Mouse (Mus musculus) limb, embryonic 14.5 days (tissue): ENCODE measurements around the gene Ostf1. TPM values are rescaled to one million over a fixed set of nuclear protein-coding genes. Genes with fewer than 3 reads are reported as not detected.

Experiments
- ATAC-seq: fragments of 200-750 bp; cut with Nextera tagmentation; 2 replicates; pipeline ENCODE4 v1.8.0; 2017; ENCODE audit warnings: low read depth, moderate number of reproducible peaks, moderate TSS enrichment; ENCODE audit not compliant: low FRiP score
- DNase-seq: peaks from one replicate; pipeline ENCODE4 v3.0.0-alpha.2; 2015; ENCODE audit warnings: low spot score
- H3K27ac ChIP-seq: fragments of 300-500 bp; sonication (generic); replicated peaks from 2 replicates; pipeline ENCODE4 v1.5.1; 2014; ENCODE audit warnings: low read depth, mild to moderate bottlenecking, low read length, moderate library complexity, mixed read lengths
- H3K27me3 ChIP-seq: fragments of 300-500 bp; sonication (generic); 2 replicates; pipeline ENCODE4 v1.6.1; 2014; ENCODE audit warnings: low read length, mixed read lengths; ENCODE audit not compliant: control insufficient read depth, insufficient read depth
- H3K36me3 ChIP-seq: fragments of 300-500 bp; sonication (generic); 2 replicates; pipeline ENCODE4 v1.6.1; 2014; ENCODE audit warnings: mild to moderate bottlenecking, low read length, moderate library complexity, mixed read lengths; ENCODE audit not compliant: control insufficient read depth, insufficient read depth
- H3K4me1 ChIP-seq: fragments of 300-500 bp; sonication (generic); 2 replicates; pipeline ENCODE4 v1.6.1; 2014; ENCODE audit warnings: antibody characterized with exemption, low read length, mixed read lengths; ENCODE audit not compliant: control insufficient read depth, insufficient read depth
- H3K4me2 ChIP-seq: fragments of 300-500 bp; sonication (generic); replicated peaks from 2 replicates; pipeline ENCODE4 v1.6.1; 2014; ENCODE audit warnings: low read depth, mild to moderate bottlenecking, low read length, moderate library complexity; ENCODE audit not compliant: severe bottlenecking
- H3K4me3 ChIP-seq: fragments of 300-500 bp; sonication (generic); replicated peaks from 2 replicates; pipeline ENCODE4 v1.5.1; 2014; ENCODE audit warnings: low read length
- H3K9ac ChIP-seq: fragments of 300-500 bp; sonication (generic); 2 replicates; pipeline ENCODE4 v1.6.1; 2014; ENCODE audit warnings: mild to moderate bottlenecking, low read depth, low read length, moderate library complexity; ENCODE audit not compliant: severe bottlenecking
- H3K9me3 ChIP-seq: fragments of 300-500 bp; sonication (generic); 2 replicates; pipeline ENCODE4 v1.6.1; 2016; ENCODE audit warnings: low read length; ENCODE audit not compliant: control insufficient read depth
- POLR2A ChIP-seq: fragments of 200-500 bp; IDR thresholded peaks from 2 replicates; pipeline ENCODE4 v1.8.0; 2012; ENCODE audit warnings: inconsistent platforms, mild to moderate bottlenecking, moderate library complexity, borderline replicate concordance; ENCODE audit not compliant: insufficient read depth, insufficient read length; ENCODE audit errors: extremely low read depth
- WGBS: fragments of 180-500 bp; shearing (Covaris S2); extraction: QIAGEN DNeasy Blood & Tissue Kit; methylation state at CpG from one replicate; pipeline ENCODE4 v1.1.7; 2014; 5-methylcytosine and 5-hydroxymethylcytosine counted together
- polyA plus RNA-seq, 2 experiments: library from polyadenylated mRNA; depleted of rRNA in 1 of 2; stranded (reverse) in 1 of 2; unstranded in 1 of 2; fragments of >200 nt; fragmentation: Nextera tagmentation in 1 of 2; extraction: Ambion mirVana in 1 of 2; gene quantifications; 2 replicates each; pipeline versions ENCODE4 v1.2.1 to v1.2.3; 2012 to 2014

The Ostf1 gene
- polyA plus RNA-seq, 2 experiments, result 51.6 to 108 TPM

DNA sequence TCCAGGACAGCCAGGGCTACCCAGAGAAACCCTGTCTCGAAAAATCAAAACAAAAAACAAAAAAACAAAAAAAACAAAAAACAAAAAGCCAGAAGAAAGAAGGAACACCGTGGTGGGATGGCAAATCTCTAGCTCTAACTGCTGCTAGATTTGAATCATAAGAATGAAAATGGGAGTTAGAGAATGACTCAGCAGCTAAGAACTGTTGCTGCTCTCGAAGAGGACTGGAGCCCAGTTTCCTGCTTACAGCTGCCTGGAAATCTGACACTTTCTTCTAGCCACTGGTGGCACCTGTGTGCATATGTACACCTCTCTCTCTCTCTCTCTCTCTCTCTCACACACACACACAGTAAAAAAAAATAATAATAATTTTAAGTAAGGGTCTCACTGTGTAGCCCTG lies 14.8 kb upstream of the Ostf1 start:
- H3K4me3 ChIP-seq, result no peak overlapping the region
- DNase-seq, result no peak
- 0 out of 2 replicates have a peak, but pooled peaks cover 4% of the 10 kb centered on the region for H3K36me3 ChIP-seq
- no peak for TF ChIP-seq POLR2A
- no peak overlapping the region for H3K4me2 ChIP-seq
- no peaks in the 10 kb centered on the region for H3K9me3 ChIP-seq
- no peak overlapping the region for H3K9ac ChIP-seq
- WGBS, result 68% methylated on average over 3 of the region's 3 CpGs
- no peaks in the 10 kb centered on the region for H3K4me1 ChIP-seq
- H3K27me3 ChIP-seq, result no peaks in the 10 kb centered on the region
- no peak for ATAC-seq
- no peak overlapping the region for H3K27ac ChIP-seq

DNA sequence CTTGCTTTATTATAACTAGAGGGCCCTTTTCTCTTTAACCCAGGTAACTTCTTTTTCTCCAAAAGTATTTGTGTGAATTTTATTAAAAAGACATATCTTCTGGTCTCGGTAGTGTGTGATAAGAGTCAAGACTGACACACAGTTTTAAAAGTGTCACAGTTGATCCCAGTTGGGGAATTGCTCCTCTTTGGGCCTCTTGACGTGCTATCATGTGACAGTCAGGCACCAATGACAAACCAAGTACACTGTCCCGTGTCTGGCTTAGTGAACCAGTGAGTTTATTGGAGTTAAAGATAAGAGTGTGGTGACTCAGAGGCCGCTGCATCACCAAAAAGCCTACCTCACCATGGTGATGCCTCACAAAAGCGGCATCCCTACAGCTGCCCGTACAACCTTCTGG lies 12.5 kb upstream of the Ostf1 start:
- H3K4me3 ChIP-seq, result no peak overlapping the region
- no peak for TF ChIP-seq POLR2A
- H3K9ac ChIP-seq, result no peak overlapping the region
- H3K36me3 ChIP-seq, result 0 out of 2 replicates have a peak, but pooled peaks cover 4% of the 10 kb centered on the region
- H3K27ac ChIP-seq, result no peak overlapping the region
- 85% methylated on average over 6 of the region's 6 CpGs for WGBS
- DNase-seq, result no peak
- no peak overlapping the region for H3K4me2 ChIP-seq
- no peaks in the 10 kb centered on the region for H3K9me3 ChIP-seq
- no peaks in the 10 kb centered on the region; the same call in 1 of the 2 replicates for H3K4me1 ChIP-seq
- ATAC-seq, result no peak
- no peaks in the 10 kb centered on the region for H3K27me3 ChIP-seq

DNA sequence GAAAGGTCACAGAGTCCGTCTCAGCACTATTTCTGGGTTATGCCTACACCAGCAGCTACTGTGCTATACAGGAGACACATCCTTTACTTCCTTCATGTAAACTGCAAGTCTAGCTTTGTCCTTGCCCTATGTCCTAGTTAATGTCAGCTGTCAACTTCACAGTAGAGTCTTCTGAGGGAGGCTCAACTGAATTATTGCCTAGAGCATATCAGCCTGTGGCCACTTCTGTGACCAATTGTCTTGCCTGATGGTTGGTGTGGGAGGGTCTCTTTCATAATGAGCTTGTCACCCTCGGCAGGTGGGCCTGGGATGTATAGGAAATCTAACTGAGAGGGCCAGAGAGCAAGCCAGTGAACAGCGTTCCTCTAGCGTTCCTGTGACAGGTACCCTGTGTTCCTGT lies 11.8 kb upstream of the Ostf1 start:
- DNase-seq (no peak), ATAC-seq (no peak)
- 61% methylated on average over 4 of the region's 4 CpGs for WGBS
- H3K4me3 ChIP-seq, result no peak overlapping the region
- H3K27me3 ChIP-seq, result no peaks in the 10 kb centered on the region
- H3K36me3 ChIP-seq, result 0 out of 2 replicates have a peak, but pooled peaks cover 4% of the 10 kb centered on the region
- no peak for TF ChIP-seq POLR2A
- H3K4me1 ChIP-seq, result no peaks in the 10 kb centered on the region; the same call in 1 of the 2 replicates
- H3K4me2 ChIP-seq, result no peak overlapping the region
- no peak overlapping the region for H3K9ac ChIP-seq
- no peaks in the 10 kb centered on the region for H3K9me3 ChIP-seq
- H3K27ac ChIP-seq, result no peak overlapping the region

DNA sequence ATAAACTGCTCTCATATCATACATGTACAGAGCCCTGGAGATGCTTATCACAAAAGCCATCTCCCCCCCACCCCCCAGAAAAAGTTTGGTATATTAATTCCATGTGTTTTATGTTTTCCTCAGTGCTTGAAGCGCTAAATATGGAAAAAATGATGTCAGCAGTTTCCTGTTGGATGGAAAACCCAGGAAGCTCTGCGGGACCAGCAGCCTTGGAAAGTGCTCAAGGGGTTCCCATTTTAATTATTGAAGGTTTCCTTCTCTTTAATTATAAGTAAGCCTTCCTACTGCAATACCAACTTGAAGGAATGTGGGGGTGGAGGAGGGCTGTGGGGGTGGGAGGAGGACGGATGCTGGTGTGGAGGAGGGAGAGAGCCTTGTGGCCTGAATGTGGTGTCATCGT lies 9.4 kb upstream of the Ostf1 start:
- no peaks in the 10 kb centered on the region; the same call in 1 of the 2 replicates for H3K4me1 ChIP-seq
- H3K9me3 ChIP-seq, result no peaks in the 10 kb centered on the region
- ATAC-seq (0 out of 2 replicates have a peak, but pooled peaks have one; percentile 15), DNase-seq (peak; percentile 74)
- 0 out of 2 replicates have a peak, but pooled peaks cover 3% of the 10 kb centered on the region for H3K36me3 ChIP-seq
- no peak overlapping the region for H3K4me3 ChIP-seq
- no peak overlapping the region for H3K9ac ChIP-seq
- WGBS, result 44% methylated on average over 4 of the region's 4 CpGs
- H3K4me2 ChIP-seq, result no peak overlapping the region
- H3K27me3 ChIP-seq, result no peaks in the 10 kb centered on the region
- no peak overlapping the region for H3K27ac ChIP-seq
- no peak for TF ChIP-seq POLR2A

DNA sequence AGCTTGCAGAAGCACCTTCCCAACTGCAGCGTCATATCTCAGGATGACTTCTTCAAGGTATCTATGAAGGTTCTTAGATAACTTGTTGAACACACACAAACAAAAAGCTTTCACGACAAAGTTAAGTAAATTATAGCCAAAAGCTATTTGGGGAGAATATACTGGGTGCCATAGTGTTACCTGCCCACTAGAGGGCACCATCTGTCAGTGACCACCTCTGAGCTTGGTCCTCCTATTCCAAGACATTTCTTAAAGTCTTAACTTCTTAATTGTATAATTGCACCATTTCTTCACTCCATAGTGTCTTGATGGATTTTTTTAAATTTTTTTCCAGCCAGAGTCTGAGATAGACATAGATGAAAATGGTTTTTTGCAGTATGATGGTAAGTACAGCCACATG lies 7.9 kb upstream of the Ostf1 start:
- ATAC-seq (no peak), DNase-seq (no peak)
- Histone ChIP-seq H3K4me1 (no peaks in the 10 kb centered on the region; the same call in 1 of the 2 replicates), H3K4me3 (no peak overlapping the region), H3K36me3 (no peaks in the 10 kb centered on the region), H3K9me3 (no peaks in the 10 kb centered on the region), H3K27ac (no peak overlapping the region), H3K9ac (no peak overlapping the region), H3K4me2 (no peak overlapping the region), H3K27me3 (no peaks in the 10 kb centered on the region)
- no peak for TF ChIP-seq POLR2A
- WGBS, result 28% methylated on average over 2 of the region's 2 CpGs

DNA sequence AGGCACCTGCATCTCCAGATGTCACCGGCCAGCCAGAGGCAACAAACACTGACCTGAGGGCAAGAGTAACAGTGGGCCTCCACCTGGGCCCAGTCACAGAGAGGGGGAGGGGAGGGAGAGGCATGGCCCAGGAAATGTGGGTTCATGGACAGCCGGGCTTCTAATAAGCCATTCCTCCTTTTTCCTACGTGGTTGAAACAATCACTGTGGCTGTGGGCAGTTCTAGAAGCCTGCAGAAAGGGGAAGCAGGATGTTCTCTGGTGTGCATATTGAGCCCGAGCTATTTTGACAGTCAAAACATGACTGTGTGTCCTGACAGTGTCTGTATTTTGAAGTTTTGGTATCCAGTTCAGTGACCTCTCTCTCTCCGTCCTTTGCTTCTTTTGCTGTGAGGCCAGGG lies 7.3 kb upstream of the Ostf1 start:
- H3K36me3 ChIP-seq, result no peaks in the 10 kb centered on the region
- 63% methylated on average over 5 of the region's 5 CpGs for WGBS
- no peak for DNase-seq
- H3K4me2 ChIP-seq, result no peak overlapping the region
- no peak for TF ChIP-seq POLR2A
- no peak overlapping the region for H3K27ac ChIP-seq
- H3K27me3 ChIP-seq, result no peaks in the 10 kb centered on the region
- no peak for ATAC-seq
- no peaks in the 10 kb centered on the region; the same call in 1 of the 2 replicates for H3K4me1 ChIP-seq
- H3K4me3 ChIP-seq, result no peak overlapping the region
- H3K9me3 ChIP-seq, result no peaks in the 10 kb centered on the region
- no peak overlapping the region for H3K9ac ChIP-seq
